ENCODE assay signal across 15 mouse cellular contexts in the genomic region with DNA sequence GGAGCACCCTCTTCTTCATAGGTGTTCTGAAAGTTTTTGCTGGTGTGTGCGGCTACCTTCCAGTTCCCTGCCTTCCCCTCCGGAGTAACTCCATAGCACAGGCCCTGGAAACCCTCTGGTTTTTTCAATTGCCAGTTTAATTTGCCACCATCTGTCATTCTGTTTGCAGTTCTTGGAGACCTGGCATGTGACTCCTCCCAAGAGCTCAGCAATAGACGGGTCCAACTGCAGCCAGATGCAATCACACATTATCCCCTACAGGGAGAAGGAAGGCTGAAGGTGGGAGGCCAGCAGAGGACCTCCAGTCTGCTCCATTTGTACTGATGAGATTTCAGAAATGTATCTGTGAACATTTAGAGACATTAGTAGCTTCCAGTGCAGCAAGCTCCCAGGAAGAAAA. TPM values are rescaled to one million over a fixed set of nuclear protein-coding genes. Genes with fewer than 3 reads are reported as not detected.
A peak's percentile ranks its signal among the peaks of the same experiment; 100 is the strongest.
DNase-seq lines count a peak whose midpoint lies in the region; ATAC-seq and TF ChIP-seq lines count a peak whose summit lies in the region.
"Had no signal": no experiment of that assay in that cellular context is flagged by ENCODE, and none has a peak within 500 bp of the region (broad histone marks: within the 10 kb centered on the region; RNA-seq: fewer than 3 reads in every experiment).

No protein-coding gene starts in this region.

- H3K27ac ChIP-seq in hindbrain, postnatal 0 days: no peak overlapping the region
- no peak overlapping the region for H3K27ac ChIP-seq in hindbrain, embryonic 11.5 days (ENCODE audit: low read depth, low read length)
- no peak overlapping the region for H3K27ac ChIP-seq in forebrain, embryonic 16.5 days (ENCODE audit: low read length)
- H3K27ac ChIP-seq: liver, embryonic 15.5 days had no signal

- H3K9me3 ChIP-seq in hindbrain, postnatal 0 days (ENCODE audit: low read length): no peaks in the 10 kb centered on the region
- no peaks in the 10 kb centered on the region for H3K9me3 ChIP-seq in hindbrain, embryonic 11.5 days (ENCODE audit: control insufficient read depth, low read length)
- no peaks in the 10 kb centered on the region for H3K9me3 ChIP-seq in forebrain, embryonic 16.5 days (ENCODE audit: control insufficient read depth, low read length)
- H3K9me3 ChIP-seq: liver, embryonic 15.5 days had no signal

- no peaks in the 10 kb centered on the region for H3K36me3 ChIP-seq in hindbrain, postnatal 0 days (ENCODE audit: insufficient read depth, low read length)
- H3K36me3 ChIP-seq in hindbrain, embryonic 11.5 days (ENCODE audit: control insufficient read depth, insufficient read depth, low read length): no peaks in the 10 kb centered on the region
- no peaks in the 10 kb centered on the region for H3K36me3 ChIP-seq in forebrain, embryonic 16.5 days (ENCODE audit: control insufficient read depth, insufficient read depth)
- H3K36me3 ChIP-seq: liver, embryonic 15.5 days had no signal

- H3K4me1 ChIP-seq in hindbrain, postnatal 0 days (ENCODE audit: insufficient read depth, low read length): no peaks in the 10 kb centered on the region
- no peaks in the 10 kb centered on the region for H3K4me1 ChIP-seq in hindbrain, embryonic 11.5 days (replicated peaks; ENCODE audit: control insufficient read depth, insufficient read depth, low read length)
- peaks cover 7% of the 10 kb centered on the region; the same call in 1 of the 2 replicates for H3K4me1 ChIP-seq in forebrain, embryonic 16.5 days (replicated peaks; ENCODE audit: control insufficient read depth, insufficient read depth, low read length)
- H3K4me1 ChIP-seq: liver, embryonic 15.5 days had no signal

- H3K9ac ChIP-seq in hindbrain, postnatal 0 days (replicated peaks; ENCODE audit: low read length): no peak overlapping the region
- H3K9ac ChIP-seq in hindbrain, embryonic 11.5 days (ENCODE audit: low read depth, low read length): no peak overlapping the region
- no peak overlapping the region for H3K9ac ChIP-seq in forebrain, embryonic 16.5 days (replicated peaks; ENCODE audit: low read depth, low read length)
- H3K9ac ChIP-seq: liver, embryonic 15.5 days had no signal

- no peak overlapping the region for H3K4me2 ChIP-seq in hindbrain, postnatal 0 days (ENCODE audit: low read depth, low read length)
- H3K4me2 ChIP-seq in hindbrain, embryonic 11.5 days (replicated peaks; ENCODE audit: low read depth, low read length): no peak overlapping the region
- no peak overlapping the region for H3K4me2 ChIP-seq in forebrain, embryonic 16.5 days (ENCODE audit: low read length)
- H3K4me2 ChIP-seq: liver, embryonic 15.5 days had no signal

- H3K4me3 ChIP-seq in hindbrain, postnatal 0 days (ENCODE audit: low read length): no peak overlapping the region
- H3K4me3 ChIP-seq in hindbrain, embryonic 11.5 days (ENCODE audit: low read depth, low read length): no peak overlapping the region
- no peak overlapping the region for H3K4me3 ChIP-seq in forebrain, embryonic 16.5 days (replicated peaks; ENCODE audit: low read length)
- H3K4me3 ChIP-seq: erythroblast, embryonic 14.5 days; liver, embryonic 15.5 days had no signal

- peak; percentile 68 for DNase-seq in hindbrain, postnatal 0 days (ENCODE audit: low spot score)
- DNase-seq in hindbrain, embryonic 11.5 days (ENCODE audit: low spot score): no peak
- DNase-seq in brain, embryonic 18.5 days (ENCODE audit: low read depth, low spot score): peak; percentile 14
- DNase-seq in cerebellum, adult 8-10 months: peak; percentile 14
- no peak for DNase-seq in gastrocnemius, postnatal 10 days
- DNase-seq in adrenal gland, adult 18-20 months (ENCODE audit: low spot score in 2 of 2): no peak
- no peak for DNase-seq in lung, postnatal 25 days (ENCODE audit: low spot score)
- DNase-seq: adrenal gland, postnatal 10 days; heart, adult 18-20 months; kidney, adult 8-10 months; kidney, postnatal 4 days; lung, postnatal 10 days had no signal

- ATAC-seq in hindbrain, postnatal 0 days: peak; percentile 69
- ATAC-seq in hindbrain, embryonic 11.5 days (ENCODE audit: low FRiP score): no peak
- ATAC-seq in forebrain, embryonic 16.5 days: peak; percentile 39; the same call in 1 of the 2 replicates

- no peak for TF ChIP-seq CTCF in hindbrain, postnatal 0 days (IDR thresholded peaks at IDR 0.05; ENCODE audit: low read depth)

- no peaks in the 10 kb centered on the region for H3K27me3 ChIP-seq in hindbrain, postnatal 0 days (ENCODE audit: insufficient read depth, low read length)
- H3K27me3 ChIP-seq in hindbrain, embryonic 11.5 days (ENCODE audit: control insufficient read depth, insufficient read depth, low read length): no peaks in the 10 kb centered on the region
- H3K27me3 ChIP-seq in forebrain, embryonic 16.5 days (replicated peaks; ENCODE audit: control insufficient read depth, insufficient read depth, low read length): no peaks in the 10 kb centered on the region
- H3K27me3 ChIP-seq: liver, embryonic 15.5 days had no signal

- WGBS in hindbrain, postnatal 0 days: 39% methylated on average over 3 of the region's 3 CpGs
- WGBS in hindbrain, embryonic 11.5 days: 77% methylated on average over 3 of the region's 3 CpGs
- WGBS in forebrain, embryonic 16.5 days: 50% methylated on average over 3 of the region's 3 CpGs

RNA-seq across cellular contexts. Expression of a gene that starts 56.6 kb away (rescaled TPM):
- total RNA-seq in hindbrain, postnatal 0 days (2014; rRNA removed): 130 and 138 TPM in 2 replicates
- polyA plus RNA-seq in hindbrain, postnatal 0 days (2015; fragmentation: Nextera tagmentation; extraction: Ambion mirVana): 180 and 186 TPM in 2 replicates
- polyA plus RNA-seq in hindbrain, embryonic 11.5 days (2014; fragmentation: Nextera tagmentation; extraction: Ambion mirVana): 266 and 291 TPM in 2 replicates
- polyA plus RNA-seq in forebrain, embryonic 16.5 days (2015; fragmentation: Nextera tagmentation; extraction: Ambion mirVana): 241 and 250 TPM in 2 replicates
- total RNA-seq in gastrocnemius, postnatal 10 days (2021): 10 to 100 TPM; 83.7 to 94.4 TPM
- total RNA-seq in adrenal gland, adult 18-20 months (2021): 100 to 1,000 TPM; 161 to 167 TPM

Comparison
In these comparisons a context has a peak if more than half of its experiments do, and no peak if none do; other contexts are left out.
1. DNase-seq: peak in hindbrain, postnatal 0 days (single experiment), brain, embryonic 18.5 days (single experiment) and cerebellum, adult 8-10 months (single experiment); none in hindbrain, embryonic 11.5 days (single experiment), gastrocnemius, postnatal 10 days (single experiment), adrenal gland, adult 18-20 months (0 of 2) and lung, postnatal 25 days (single experiment).